Mouse (Mus musculus) heart, embryonic 15.5 days (tissue): ENCODE results near the gene Abca1. TPM values are rescaled to one million over a fixed set of nuclear protein-coding genes. Genes with fewer than 3 reads are reported as not detected.

ENCODE experiments used
- ATAC-seq: fragments of 200-750 bp; cut with Nextera tagmentation; replicated peaks from 2 replicates; pipeline ENCODE4 v1.8.0; 2017; ENCODE audit warnings: low read depth, moderate TSS enrichment; ENCODE audit not compliant: insufficient number of reproducible peaks, insufficient read depth, low FRiP score
- H3K27ac ChIP-seq: fragments of 300-500 bp; sonication (generic); 2 replicates; pipeline ENCODE4 v1.5.1; 2015; ENCODE audit warnings: mild to moderate bottlenecking, inconsistent platforms
- H3K27me3 ChIP-seq: fragments of 300-500 bp; sonication (generic); 2 replicates; pipeline ENCODE4 v1.6.1; 2015; ENCODE audit warnings: inconsistent platforms
- H3K36me3 ChIP-seq: fragments of 300-500 bp; sonication (generic); 2 replicates; pipeline ENCODE4 v1.6.1; 2015; ENCODE audit warnings: mild to moderate bottlenecking, inconsistent platforms
- H3K4me1 ChIP-seq: fragments of 300-500 bp; sonication (generic); replicated peaks from 2 replicates; pipeline ENCODE4 v1.6.1; 2015; ENCODE audit warnings: inconsistent platforms
- H3K4me2 ChIP-seq: fragments of 300-500 bp; sonication (generic); 2 replicates; pipeline ENCODE4 v1.6.1; 2015; ENCODE audit warnings: inconsistent platforms, mild to moderate bottlenecking, moderate library complexity
- H3K4me3 ChIP-seq: fragments of 300-500 bp; sonication (generic); 2 replicates; pipeline ENCODE4 v1.5.1; 2015; ENCODE audit warnings: mild to moderate bottlenecking, inconsistent platforms
- H3K9ac ChIP-seq: fragments of 300-500 bp; sonication (generic); 2 replicates; pipeline ENCODE4 v1.6.1; 2015; ENCODE audit warnings: mild to moderate bottlenecking, inconsistent platforms
- H3K9me3 ChIP-seq: fragments of 300-500 bp; sonication (generic); replicated peaks from 2 replicates; pipeline ENCODE4 v1.6.1; 2016; ENCODE audit warnings: inconsistent platforms
- WGBS: fragments of 180-500 bp; shearing (Covaris S2); methylation state at CpG from one replicate; pipeline ENCODE4 v1.1.7; 2015; ENCODE audit warnings: mixed read lengths; 5-methylcytosine and 5-hydroxymethylcytosine counted together
- polyA plus RNA-seq: library from polyadenylated mRNA; unstranded; fragments of >200 nt; fragmentation: Nextera tagmentation; extraction: Ambion mirVana; gene quantifications from 2 replicates; pipeline ENCODE4 v1.2.1, GENCODE M21; 2015

Abca1 gene
- polyA plus RNA-seq, 1 experiment from 2014 or later = 4.4 TPM

GRCm38 (mm10) chr4:53083071-53083470 is 76.6 kb downstream of the Abca1 start:
- no peak for ATAC-seq
- H3K4me2 ChIP-seq = no peak overlapping the region
- peaks cover 24% of the 10 kb centered on the region for H3K36me3 ChIP-seq

GRCm38 (mm10) chr4:53082451-53082850 is 77.2 kb downstream of the Abca1 start:
- no peaks in the 10 kb centered on the region for H3K4me1 ChIP-seq
- H3K9me3 ChIP-seq = no peaks in the 10 kb centered on the region
- no peak overlapping the region for H3K4me3 ChIP-seq
- ATAC-seq = no peak
- no peak overlapping the region for H3K9ac ChIP-seq
- 81% methylated on average over 7 of the region's 7 CpGs for WGBS
- no peaks in the 10 kb centered on the region for H3K27me3 ChIP-seq
- no peak overlapping the region for H3K27ac ChIP-seq
- H3K4me2 ChIP-seq = no peak overlapping the region
- peaks cover 30% of the 10 kb centered on the region for H3K36me3 ChIP-seq

More at GRCm38 (mm10) chr4:53083071-53083470, 76.6 kb downstream of the Abca1 start:
- Histone ChIP-seq H3K9ac (no peak overlapping the region), H3K27ac (no peak overlapping the region), H3K4me3 (no peak overlapping the region), H3K4me1 (no peaks in the 10 kb centered on the region), H3K27me3 (no peaks in the 10 kb centered on the region), H3K9me3 (no peaks in the 10 kb centered on the region)
- 81% methylated on average over 2 of the region's 2 CpGs for WGBS

- Histone ChIP-seq H3K4me2 (no peak overlapping the region), H3K4me3 (no peak overlapping the region), H3K27ac (no peak overlapping the region), H3K9me3 (no peaks in the 10 kb centered on the region), H3K36me3 (peaks cover 35% of the 10 kb centered on the region), H3K27me3 (no peaks in the 10 kb centered on the region), H3K9ac (no peak overlapping the region), H3K4me1 (no peaks in the 10 kb centered on the region)
- 86% methylated on average over 11 of the region's 11 CpGs for WGBS
- no peak; the same call in 1 of the 2 replicates for ATAC-seq
These were observed 77.8 kb downstream of the Abca1 start for GRCm38 (mm10) chr4:53081851-53082250.

- 82% methylated on average over 3 of the region's 3 CpGs for WGBS
- H3K4me1 ChIP-seq = no peaks in the 10 kb centered on the region
- no peaks in the 10 kb centered on the region for H3K9me3 ChIP-seq
- H3K27me3 ChIP-seq = no peaks in the 10 kb centered on the region
- H3K36me3 ChIP-seq = peaks cover 51% of the 10 kb centered on the region
- H3K4me3 ChIP-seq = no peak overlapping the region
- H3K9ac ChIP-seq = no peak overlapping the region
- ATAC-seq = no peak
- H3K4me2 ChIP-seq = no peak overlapping the region
- no peak overlapping the region for H3K27ac ChIP-seq
These were observed 79.4 kb downstream of the Abca1 start for GRCm38 (mm10) chr4:53080290-53080689.

DNA sequence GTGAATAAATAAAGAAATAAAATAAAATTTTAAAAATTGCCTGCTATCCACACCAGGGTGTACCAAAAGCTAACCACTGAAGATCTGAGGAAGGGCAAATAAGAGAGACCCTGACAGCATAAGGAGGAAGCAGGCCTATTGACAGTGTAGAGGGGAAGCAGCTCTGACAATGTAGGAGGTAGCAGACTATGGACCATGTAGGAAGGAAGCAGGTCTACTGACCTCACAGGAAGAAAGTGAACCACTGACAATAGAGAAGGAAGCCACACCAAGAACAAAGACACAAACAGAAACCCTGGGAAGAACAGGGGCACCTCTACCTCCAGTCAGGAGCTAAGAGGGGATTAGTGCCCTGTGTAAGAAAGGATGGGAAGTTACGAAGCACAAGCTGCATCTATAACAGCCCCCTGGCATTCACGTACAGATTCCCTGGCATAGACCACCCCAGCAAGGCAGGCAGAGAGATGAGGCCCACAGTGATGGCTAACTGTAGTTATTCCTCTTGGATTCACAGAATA is 80.8 kb downstream of the Abca1 start:
- H3K27ac ChIP-seq = peak overlapping the region; percentile 5; the same call in 1 of the 2 replicates
- no peak overlapping the region for H3K4me3 ChIP-seq
- H3K4me1 ChIP-seq = no peaks in the 10 kb centered on the region
- no peak overlapping the region for H3K9ac ChIP-seq
- ATAC-seq = 0 out of 2 replicates have a peak, but pooled peaks have one; percentile 47
- peaks cover 47% of the 10 kb centered on the region for H3K36me3 ChIP-seq
- no peak overlapping the region for H3K4me2 ChIP-seq
- H3K9me3 ChIP-seq = no peaks in the 10 kb centered on the region
- WGBS = 89% methylated on average over 2 of the region's 2 CpGs
- no peaks in the 10 kb centered on the region for H3K27me3 ChIP-seq

GRCm38 (mm10) chr4:53076788-53077350 is 82.8 kb downstream of the Abca1 start:
- Histone ChIP-seq H3K4me1 (no peaks in the 10 kb centered on the region), H3K36me3 (peaks cover 49% of the 10 kb centered on the region), H3K9ac (no peak overlapping the region), H3K4me2 (no peak overlapping the region), H3K27ac (no peak overlapping the region), H3K27me3 (no peaks in the 10 kb centered on the region), H3K9me3 (no peaks in the 10 kb centered on the region), H3K4me3 (no peak overlapping the region)
- no peak for ATAC-seq
- 90% methylated on average over 4 of the region's 4 CpGs for WGBS

DNA sequence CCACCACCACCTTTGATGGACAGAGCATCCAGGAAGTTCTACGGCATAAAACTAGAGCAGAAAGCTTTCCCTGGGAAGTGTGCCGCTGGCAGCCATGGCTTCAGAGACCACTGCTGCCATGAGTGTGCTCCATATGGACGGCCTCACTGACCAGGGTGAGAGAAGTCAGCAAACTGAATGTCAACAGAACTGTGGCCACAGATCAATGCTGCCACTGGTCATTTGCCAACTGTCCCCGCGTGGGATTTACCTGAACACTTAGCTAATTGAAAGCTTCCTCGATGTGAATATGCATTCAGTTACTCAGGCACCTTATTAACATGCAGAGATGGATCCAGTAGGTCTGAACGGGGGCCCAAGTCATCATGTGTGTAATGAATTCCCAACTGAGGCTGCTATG is 86.7 kb downstream of the Abca1 start:
- 92% methylated on average over 7 of the region's 7 CpGs for WGBS
- no peak for ATAC-seq
- H3K36me3 ChIP-seq = peaks cover 61% of the 10 kb centered on the region

DNA sequence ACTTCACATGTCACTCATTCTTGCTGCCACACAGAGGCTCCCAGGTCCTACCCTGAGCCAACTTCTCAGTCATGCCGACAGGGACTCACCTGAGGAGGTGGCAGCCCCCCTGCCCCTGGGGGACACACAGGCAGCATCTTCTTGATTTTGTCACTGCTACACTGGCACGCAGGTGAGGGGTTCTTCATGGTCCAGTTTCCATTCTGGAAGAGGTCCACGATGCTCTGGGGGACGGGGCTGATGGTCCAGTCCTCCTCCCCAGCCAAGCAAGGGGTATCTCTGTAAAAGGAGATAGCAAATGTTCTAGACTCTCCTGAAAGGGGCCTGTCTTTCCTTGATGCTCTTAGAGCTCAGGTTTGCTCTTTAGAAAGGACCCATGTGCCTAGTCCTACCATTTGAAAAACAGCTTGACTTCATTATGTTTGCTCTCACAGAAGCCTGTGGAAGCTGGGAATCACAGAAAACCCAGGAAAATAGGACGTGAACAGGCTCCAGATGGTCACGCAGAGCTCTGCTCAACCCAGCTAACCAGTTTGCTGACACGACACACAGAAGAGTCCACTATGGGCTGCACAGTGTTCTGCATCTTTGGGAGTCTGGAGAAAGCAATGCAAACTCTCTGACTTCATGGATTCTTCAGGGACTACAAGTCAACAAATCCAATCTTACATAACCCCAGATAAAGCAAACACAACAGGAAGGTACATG is 97.2 kb downstream of the Abca1 start:
- H3K9me3 ChIP-seq = no peaks in the 10 kb centered on the region
- no peaks in the 10 kb centered on the region for H3K27me3 ChIP-seq
- no peak overlapping the region for H3K4me3 ChIP-seq
- no peak for ATAC-seq
- 78% methylated on average over 7 of the region's 7 CpGs for WGBS
- no peak overlapping the region for H3K4me2 ChIP-seq
- peaks cover 34% of the 10 kb centered on the region for H3K36me3 ChIP-seq
- H3K4me1 ChIP-seq = no peaks in the 10 kb centered on the region
- no peak overlapping the region for H3K9ac ChIP-seq
- no peak overlapping the region for H3K27ac ChIP-seq

More for the DNA sequence above, 86.7 kb downstream of the Abca1 start:
- H3K4me3 ChIP-seq = no peak overlapping the region
- no peaks in the 10 kb centered on the region for H3K27me3 ChIP-seq
- no peak overlapping the region for H3K9ac ChIP-seq
- no peaks in the 10 kb centered on the region for H3K4me1 ChIP-seq
- no peak overlapping the region for H3K4me2 ChIP-seq
- no peaks in the 10 kb centered on the region for H3K9me3 ChIP-seq
- no peak overlapping the region for H3K27ac ChIP-seq

DNA sequence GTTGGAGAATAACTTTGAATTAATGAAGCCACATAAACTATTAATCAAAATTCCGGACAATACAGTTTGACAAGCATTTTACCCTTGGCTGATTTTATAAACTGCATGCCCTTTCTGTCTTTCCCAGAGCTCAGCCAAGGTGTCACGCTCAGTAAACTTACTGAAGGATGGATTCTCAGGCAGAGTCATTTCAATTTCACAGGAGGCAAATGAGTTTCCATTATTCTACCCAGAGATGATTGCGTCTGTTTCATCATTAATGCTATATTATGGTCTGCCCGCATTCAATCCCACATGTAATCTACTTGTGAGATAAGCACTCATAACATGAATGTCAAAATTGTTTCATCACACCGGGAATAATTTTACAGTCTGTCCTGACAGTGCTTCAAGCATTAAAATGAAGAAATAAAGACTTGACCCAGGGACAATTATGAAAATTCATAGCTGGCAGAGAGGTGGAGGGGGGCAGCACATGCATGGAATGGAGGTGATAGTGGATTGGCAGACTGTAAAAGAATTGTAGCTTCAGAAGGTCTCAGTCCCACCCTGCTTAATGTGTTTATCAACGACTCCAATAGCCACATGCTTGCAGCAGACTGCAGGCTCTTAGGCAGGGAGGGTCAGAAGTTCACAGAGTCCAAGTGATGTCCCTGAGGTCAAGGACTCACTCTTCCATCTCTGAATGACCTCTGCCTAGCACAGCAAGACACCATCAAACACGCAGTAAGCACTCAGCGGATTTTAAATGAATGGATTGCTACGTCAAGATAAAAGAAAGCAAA is 113.3 kb downstream of the Abca1 start:
- no peaks in the 10 kb centered on the region for H3K4me1 ChIP-seq
- no peak overlapping the region for H3K9ac ChIP-seq
- no peaks in the 10 kb centered on the region for H3K27me3 ChIP-seq
- ATAC-seq = no peak
- H3K27ac ChIP-seq = no peak overlapping the region
- H3K4me2 ChIP-seq = no peak overlapping the region
- peaks cover 17% of the 10 kb centered on the region; the same call in 1 of the 2 replicates for H3K36me3 ChIP-seq
- 63% methylated on average over 9 of the region's 9 CpGs for WGBS
- no peak overlapping the region for H3K4me3 ChIP-seq
- H3K9me3 ChIP-seq = no peaks in the 10 kb centered on the region

DNA sequence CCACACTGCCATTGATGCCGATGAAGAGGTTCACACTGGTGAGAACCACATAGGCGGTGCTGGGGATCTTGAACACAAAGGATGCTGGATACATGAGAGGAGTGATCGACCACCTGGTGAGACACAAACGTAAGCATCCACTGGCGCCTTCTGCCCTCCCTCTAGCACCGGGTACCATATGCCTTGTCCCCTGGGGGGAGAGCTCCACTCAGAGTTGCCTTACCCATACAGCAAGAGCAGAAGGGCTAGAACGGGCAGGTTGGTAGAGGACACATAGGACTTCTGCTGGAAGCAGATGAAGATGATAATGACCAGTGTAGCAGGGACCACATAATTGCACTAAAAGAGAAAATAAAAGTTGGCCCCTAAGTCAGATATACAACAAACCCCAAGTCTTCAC is 113.9 kb downstream of the Abca1 start:
- Histone ChIP-seq H3K4me1 (no peaks in the 10 kb centered on the region), H3K9ac (no peak overlapping the region), H3K27ac (no peak overlapping the region), H3K27me3 (no peaks in the 10 kb centered on the region), H3K4me2 (no peak overlapping the region), H3K36me3 (peaks cover 14% of the 10 kb centered on the region; the same call in 1 of the 2 replicates), H3K4me3 (no peak overlapping the region), H3K9me3 (no peaks in the 10 kb centered on the region)
- no peak for ATAC-seq
- 83% methylated on average over 7 of the region's 7 CpGs for WGBS

GRCm38 (mm10) chr4:53043819-53044218 is 115.9 kb downstream of the Abca1 start:
- Histone ChIP-seq H3K4me2 (no peak overlapping the region), H3K27me3 (no peaks in the 10 kb centered on the region), H3K9me3 (no peaks in the 10 kb centered on the region), H3K27ac (no peak overlapping the region), H3K4me3 (no peak overlapping the region), H3K9ac (no peak overlapping the region), H3K36me3 (peaks cover 14% of the 10 kb centered on the region; the same call in 1 of the 2 replicates), H3K4me1 (no peaks in the 10 kb centered on the region)
- 76% methylated on average over 8 of the region's 8 CpGs for WGBS
- ATAC-seq = no peak
